Mouse (Mus musculus) forebrain, postnatal 0 days (tissue): ENCODE results near the gene Fbxl4. TPM values are rescaled to one million over a fixed set of nuclear protein-coding genes. Genes with fewer than 3 reads are reported as not detected.

ENCODE experiments used
- ATAC-seq: fragments of 200-750 bp; cut with Nextera tagmentation; 2 replicates; pipeline ENCODE4 v1.8.0; 2017; ENCODE audit warnings: mild to moderate bottlenecking, moderate library complexity
- DNase-seq: peaks from one replicate; pipeline ENCODE4 v3.0.0-alpha.2; 2015
- H3K27ac ChIP-seq: fragments of 300-500 bp; sonication (generic); 2 replicates; pipeline ENCODE4 v1.5.1; 2014; ENCODE audit warnings: low read depth, mild to moderate bottlenecking, antibody characterized with exemption, low read length, moderate library complexity, mixed read lengths
- H3K27me3 ChIP-seq: fragments of 300-500 bp; sonication (generic); 2 replicates; pipeline ENCODE4 v1.6.1; 2014; ENCODE audit warnings: mild to moderate bottlenecking, low read length, mixed read lengths; ENCODE audit not compliant: insufficient read depth
- H3K36me3 ChIP-seq: fragments of 300-500 bp; sonication (generic); 2 replicates; pipeline ENCODE4 v1.6.1; 2014; ENCODE audit warnings: mild to moderate bottlenecking, moderate library complexity; ENCODE audit not compliant: insufficient read depth
- H3K4me1 ChIP-seq: fragments of 300-500 bp; sonication (generic); 2 replicates; pipeline ENCODE4 v1.6.1; 2014; ENCODE audit warnings: antibody characterized with exemption; ENCODE audit not compliant: insufficient read depth
- H3K4me2 ChIP-seq: fragments of 300-500 bp; sonication (generic); 2 replicates; pipeline ENCODE4 v1.6.1; 2014; ENCODE audit warnings: low read depth, mild to moderate bottlenecking, moderate library complexity
- H3K4me3 ChIP-seq: fragments of 300-500 bp; sonication (generic); 2 replicates; pipeline ENCODE4 v1.5.1; 2014; ENCODE audit warnings: low read depth, low read length, mixed read lengths
- H3K9ac ChIP-seq: fragments of 300-500 bp; sonication (generic); 2 replicates; pipeline ENCODE4 v1.6.1; 2014; ENCODE audit warnings: mild to moderate bottlenecking
- H3K9me3 ChIP-seq: fragments of 300-500 bp; sonication (generic); 2 replicates; pipeline ENCODE4 v1.6.1; 2016; ENCODE audit warnings: low read length
- CTCF ChIP-seq: sonication (generic); IDR thresholded peaks from 2 replicates; pipeline ENCODE4 v1.5.1; 2016; ENCODE audit warnings: antibody characterized with exemption, control low read depth, low read depth
- WGBS: fragments of 180-500 bp; shearing (Covaris S2); extraction: QIAGEN DNeasy Blood & Tissue Kit; methylation state at CpG from one replicate; pipeline ENCODE4 v1.1.7; 2014; 5-methylcytosine and 5-hydroxymethylcytosine counted together
- polyA plus RNA-seq: library from polyadenylated mRNA; unstranded; fragments of >200 nt; fragmentation: Nextera tagmentation; extraction: Ambion mirVana; gene quantifications from 2 replicates; pipeline ENCODE4 v1.2.1, GENCODE M21; 2015
- total RNA-seq: library from RNA; depleted of rRNA; stranded (reverse); fragments of >200 nt; gene quantifications from 2 replicates; pipeline ENCODE4 v1.2.3, GENCODE M21; 2014

The Fbxl4 gene
- total and polyA plus RNA-seq, 2 experiments from 2014 or later: 13.7 to 26.0 TPM

GRCm38 (mm10) chr4:22397003-22397402 is 39.7 kb downstream of the Fbxl4 start:
- no peak overlapping the region for H3K4me3 ChIP-seq
- no peak for TF ChIP-seq CTCF
- WGBS: 95% methylated on average over 5 of the region's 5 CpGs
- H3K27me3 ChIP-seq: no peaks in the 10 kb centered on the region
- H3K27ac ChIP-seq: no peak overlapping the region
- no peak overlapping the region for H3K4me2 ChIP-seq
- no peaks in the 10 kb centered on the region for H3K9me3 ChIP-seq
- DNase-seq: no peak
- H3K36me3 ChIP-seq: no peaks in the 10 kb centered on the region; the same call in 1 of the 2 replicates
- H3K9ac ChIP-seq: no peak overlapping the region
- H3K4me1 ChIP-seq: no peaks in the 10 kb centered on the region
- no peak for ATAC-seq

- DNase-seq (no peak), ATAC-seq (no peak)
- H3K4me2 ChIP-seq: no peak overlapping the region
- H3K9me3 ChIP-seq: no peaks in the 10 kb centered on the region
- no peaks in the 10 kb centered on the region for H3K27me3 ChIP-seq
- no peaks in the 10 kb centered on the region for H3K36me3 ChIP-seq
- H3K4me3 ChIP-seq: no peak overlapping the region
- 85% methylated on average over 3 of the region's 3 CpGs for WGBS
- no peak overlapping the region for H3K27ac ChIP-seq
- no peaks in the 10 kb centered on the region for H3K4me1 ChIP-seq
- H3K9ac ChIP-seq: no peak overlapping the region
- no peak for TF ChIP-seq CTCF
Observed at GRCm38 (mm10) chr4:22402032-22402431, 44.7 kb downstream of the Fbxl4 start.

GRCm38 (mm10) chr4:22402930-22403329 is 45.6 kb downstream of the Fbxl4 start:
- TF ChIP-seq CTCF: no peak
- Histone ChIP-seq H3K4me1 (no peaks in the 10 kb centered on the region), H3K27ac (no peak overlapping the region), H3K9ac (no peak overlapping the region), H3K4me2 (no peak overlapping the region), H3K4me3 (no peak overlapping the region), H3K27me3 (no peaks in the 10 kb centered on the region), H3K9me3 (no peaks in the 10 kb centered on the region), H3K36me3 (no peaks in the 10 kb centered on the region)
- ATAC-seq (no peak), DNase-seq (no peak)
- WGBS: 95% methylated on average over 10 of the region's 10 CpGs

- 0 out of 2 replicates have a peak, but pooled peaks cover 12% of the 10 kb centered on the region for H3K36me3 ChIP-seq
- H3K4me1 ChIP-seq: no peaks in the 10 kb centered on the region
- no peaks in the 10 kb centered on the region for H3K9me3 ChIP-seq
- no peak overlapping the region for H3K9ac ChIP-seq
- DNase-seq (no peak), ATAC-seq (no peak)
- no peak for TF ChIP-seq CTCF
- WGBS: 68% methylated on average over 2 of the region's 2 CpGs
- H3K27ac ChIP-seq: no peak overlapping the region
- no peaks in the 10 kb centered on the region for H3K27me3 ChIP-seq
- H3K4me2 ChIP-seq: no peak overlapping the region
- H3K4me3 ChIP-seq: no peak overlapping the region
Observed at GRCm38 (mm10) chr4:22420627-22421026, 63.3 kb downstream of the Fbxl4 start.

- Histone ChIP-seq H3K4me1 (no peaks in the 10 kb centered on the region), H3K4me2 (no peak overlapping the region), H3K36me3 (0 out of 2 replicates have a peak, but pooled peaks cover 12% of the 10 kb centered on the region), H3K4me3 (no peak overlapping the region), H3K27ac (no peak overlapping the region), H3K27me3 (no peaks in the 10 kb centered on the region), H3K9ac (no peak overlapping the region), H3K9me3 (no peaks in the 10 kb centered on the region)
- TF ChIP-seq CTCF: no peak
- ATAC-seq: no peak
- DNase-seq: no peak
- 69% methylated on average over 4 of the region's 4 CpGs for WGBS
Observed at GRCm38 (mm10) chr4:22422400-22422799, 65.1 kb downstream of the Fbxl4 start.

GRCm38 (mm10) chr4:22428150-22428549 is 70.8 kb downstream of the Fbxl4 start:
- DNase-seq (no peak), ATAC-seq (no peak)
- Histone ChIP-seq H3K9me3 (no peaks in the 10 kb centered on the region), H3K9ac (no peak overlapping the region), H3K36me3 (0 out of 2 replicates have a peak, but pooled peaks cover 7% of the 10 kb centered on the region), H3K4me1 (no peaks in the 10 kb centered on the region), H3K4me3 (no peak overlapping the region), H3K27ac (no peak overlapping the region), H3K27me3 (no peaks in the 10 kb centered on the region), H3K4me2 (no peak overlapping the region)
- no peak for TF ChIP-seq CTCF
- 94% methylated on average over 3 of the region's 3 CpGs for WGBS

GRCm38 (mm10) chr4:22469575-22469974 is 112.2 kb downstream of the Fbxl4 start:
- ATAC-seq (no peak), DNase-seq (no peak)
- H3K4me1 ChIP-seq: no peaks in the 10 kb centered on the region
- no peaks in the 10 kb centered on the region for H3K27me3 ChIP-seq
- H3K9me3 ChIP-seq: no peaks in the 10 kb centered on the region
- H3K9ac ChIP-seq: no peak overlapping the region
- H3K27ac ChIP-seq: no peak overlapping the region
- H3K4me3 ChIP-seq: no peak overlapping the region
- 88% methylated on average over 1 of the region's 1 CpGs for WGBS
- no peak for TF ChIP-seq CTCF
- no peaks in the 10 kb centered on the region for H3K36me3 ChIP-seq
- no peak overlapping the region for H3K4me2 ChIP-seq
